Mouse (Mus musculus) liver, adult 2 months (tissue): ENCODE data around the gene Fam173a. TPM values are rescaled to one million over a fixed set of nuclear protein-coding genes. Genes with fewer than 3 reads are reported as not detected.

Source experiments
- DNase-seq: peaks from one replicate; pipeline ENCODE4 v3.0.0-alpha.2; 2011; ENCODE audit warnings: low read depth, low spot score; ENCODE audit errors: extremely low read depth
- H3K27ac ChIP-seq: fragments of 200-500 bp; replicated peaks from 2 replicates; pipeline ENCODE4 v1.5.1; 2012; ENCODE audit warnings: low read depth, mild to moderate bottlenecking, control low read depth, inconsistent platforms, low read length; ENCODE audit not compliant: insufficient read depth
- H3K27me3 ChIP-seq: fragments of 200-500 bp; 2 replicates; pipeline ENCODE4 v1.6.1; 2012; ENCODE audit warnings: mild to moderate bottlenecking, moderate library complexity, low read length, inconsistent platforms; ENCODE audit not compliant: control insufficient read depth, insufficient read depth
- H3K36me3 ChIP-seq: fragments of 200-500 bp; 2 replicates; pipeline ENCODE4 v1.6.1; 2012; ENCODE audit warnings: low read length, inconsistent platforms; ENCODE audit not compliant: control insufficient read depth, insufficient read depth
- H3K4me1 ChIP-seq: fragments of 200-500 bp; 2 replicates; pipeline ENCODE4 v1.6.1; 2011; ENCODE audit warnings: low read length; ENCODE audit not compliant: control insufficient read depth, insufficient read depth
- H3K4me3 ChIP-seq: fragments of 200-500 bp; 2 replicates; pipeline ENCODE4 v1.5.1; 2011; ENCODE audit warnings: low read depth, mild to moderate bottlenecking, control low read depth, low read length, moderate library complexity; ENCODE audit not compliant: insufficient read depth
- H3K79me2 ChIP-seq: fragments of 200-500 bp; 2 replicates; pipeline ENCODE4 v1.6.1; 2012; ENCODE audit warnings: inconsistent platforms, mild to moderate bottlenecking, low read length, moderate library complexity; ENCODE audit not compliant: control insufficient read depth, insufficient read depth
- H3K9ac ChIP-seq: fragments of 200-500 bp; 2 replicates; pipeline ENCODE4 v1.6.1; 2012; ENCODE audit warnings: low read depth, mild to moderate bottlenecking, control low read depth, inconsistent platforms, low read length
- CTCF ChIP-seq: fragments of 200-500 bp; IDR thresholded peaks from 2 replicates; pipeline ENCODE4 v1.5.1; 2011; ENCODE audit warnings: low read depth, low read length, control low read depth
- POLR2A ChIP-seq: fragments of 200-500 bp; IDR thresholded peaks from 2 replicates; pipeline ENCODE4 v1.6.1; 2011; ENCODE audit warnings: low read length, control low read depth; ENCODE audit not compliant: insufficient read depth; ENCODE audit errors: extremely low read depth
- WGBS: fragments of 180-500 bp; shearing (Covaris S2); methylation state at CpG from one replicate; pipeline ENCODE4 v1.1.7; 2018; 5-methylcytosine and 5-hydroxymethylcytosine counted together
- polyA plus RNA-seq: library from polyadenylated mRNA; depleted of rRNA; stranded (reverse); fragments of >200 nt; gene quantifications from 2 replicates; pipeline ENCODE4 v1.2.3, GENCODE M21; 2012
- total RNA-seq: library from RNA; depleted of rRNA; stranded (reverse); fragments of >200 nt; gene quantifications from 2 replicates; pipeline ENCODE4 v1.2.3, GENCODE M21; 2014

The Fam173a gene
- total and polyA plus RNA-seq, 2 experiments: 69.3 to 106 TPM

DNA sequence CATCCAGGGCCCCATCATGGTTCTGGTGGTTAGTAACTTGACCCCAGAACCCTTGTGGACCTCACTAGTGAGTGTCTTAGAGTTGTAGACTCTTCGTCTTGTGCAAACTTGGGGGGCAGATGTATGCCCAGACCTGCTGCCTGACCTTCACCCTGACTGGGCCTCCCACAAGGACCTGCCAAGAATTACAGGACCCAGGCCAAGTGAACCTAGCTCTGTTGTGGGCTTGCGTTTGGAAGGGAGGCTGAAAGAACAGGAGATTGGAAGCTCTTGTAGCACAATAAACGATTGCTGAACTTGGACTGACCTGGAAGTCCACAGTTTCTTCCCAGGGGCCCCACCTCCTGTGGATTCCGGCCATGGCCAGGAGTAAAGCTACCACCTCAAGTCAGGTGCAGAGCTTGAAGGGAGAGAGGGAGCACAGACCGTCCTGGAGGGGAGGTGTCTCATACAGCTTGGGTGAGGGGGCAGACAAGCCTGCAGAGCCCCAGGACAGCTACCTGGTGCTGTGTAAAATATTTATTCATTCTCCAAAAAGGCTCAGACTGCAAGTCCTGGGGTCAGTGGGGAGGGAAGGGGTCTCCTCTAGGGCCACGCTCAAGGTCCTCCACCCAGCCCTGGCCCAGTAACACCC is 41.4 kb upstream of the Fam173a start:
- Histone ChIP-seq H3K36me3 (0 out of 2 replicates have a peak, but pooled peaks cover 4% of the 10 kb centered on the region), H3K27ac (peak overlapping the region; percentile 97), H3K27me3 (no peaks in the 10 kb centered on the region), H3K79me2 (peaks cover 26% of the 10 kb centered on the region), H3K9ac (peak overlapping the region; percentile 65), H3K4me3 (peak overlapping the region; percentile 75), H3K4me1 (peaks cover 62% of the 10 kb centered on the region)
- TF ChIP-seq CTCF (no peak), POLR2A (no peak)
- 5% methylated on average over 6 of the region's 6 CpGs for WGBS
- DNase-seq: peak; percentile 98

GRCm38 (mm10) chr17:25833291-25833663 is 40.6 kb upstream of the Fam173a start, which contains the start of gene Stub1:
Gene Stub1, minus strand, starts transcription at chr17:25833404.
- Histone ChIP-seq H3K4me3 (peak within 1 kb of the TSS; percentile 80), H3K27me3 (no peaks in the 10 kb centered on the region), H3K27ac (peak within 1 kb of the TSS; percentile 97), H3K36me3 (0 out of 2 replicates have a peak, but pooled peaks cover 4% of the 10 kb centered on the region), H3K4me1 (peaks cover 56% of the 10 kb centered on the region), H3K79me2 (peaks cover 26% of the 10 kb centered on the region), H3K9ac (peak within 1 kb of the TSS; percentile 94)
- WGBS: under 1% methylated on average over 24 of the region's 24 CpGs
- TF ChIP-seq POLR2A (no peak), CTCF (no peak)
- DNase-seq: peak; percentile 94

GRCm38 (mm10) chr17:25832436-25833290 is 40.0 kb upstream of the Fam173a start:
- under 1% methylated on average over 76 of the region's 77 CpGs for WGBS
- H3K9ac ChIP-seq: peak overlapping the region; percentile 94
- H3K4me3 ChIP-seq: peak overlapping the region; percentile 80
- DNase-seq: peak; percentile 96
- 0 out of 2 replicates have a peak, but pooled peaks cover 4% of the 10 kb centered on the region for H3K36me3 ChIP-seq
- H3K79me2 ChIP-seq: peaks cover 26% of the 10 kb centered on the region
- H3K4me1 ChIP-seq: peaks cover 51% of the 10 kb centered on the region
- TF ChIP-seq CTCF: 0 out of 2 replicates have a peak, but pooled peaks have one; percentile 2
- TF ChIP-seq POLR2A: peak; percentile 66
- H3K27ac ChIP-seq: peak overlapping the region; percentile 97
- H3K27me3 ChIP-seq: no peaks in the 10 kb centered on the region

DNA sequence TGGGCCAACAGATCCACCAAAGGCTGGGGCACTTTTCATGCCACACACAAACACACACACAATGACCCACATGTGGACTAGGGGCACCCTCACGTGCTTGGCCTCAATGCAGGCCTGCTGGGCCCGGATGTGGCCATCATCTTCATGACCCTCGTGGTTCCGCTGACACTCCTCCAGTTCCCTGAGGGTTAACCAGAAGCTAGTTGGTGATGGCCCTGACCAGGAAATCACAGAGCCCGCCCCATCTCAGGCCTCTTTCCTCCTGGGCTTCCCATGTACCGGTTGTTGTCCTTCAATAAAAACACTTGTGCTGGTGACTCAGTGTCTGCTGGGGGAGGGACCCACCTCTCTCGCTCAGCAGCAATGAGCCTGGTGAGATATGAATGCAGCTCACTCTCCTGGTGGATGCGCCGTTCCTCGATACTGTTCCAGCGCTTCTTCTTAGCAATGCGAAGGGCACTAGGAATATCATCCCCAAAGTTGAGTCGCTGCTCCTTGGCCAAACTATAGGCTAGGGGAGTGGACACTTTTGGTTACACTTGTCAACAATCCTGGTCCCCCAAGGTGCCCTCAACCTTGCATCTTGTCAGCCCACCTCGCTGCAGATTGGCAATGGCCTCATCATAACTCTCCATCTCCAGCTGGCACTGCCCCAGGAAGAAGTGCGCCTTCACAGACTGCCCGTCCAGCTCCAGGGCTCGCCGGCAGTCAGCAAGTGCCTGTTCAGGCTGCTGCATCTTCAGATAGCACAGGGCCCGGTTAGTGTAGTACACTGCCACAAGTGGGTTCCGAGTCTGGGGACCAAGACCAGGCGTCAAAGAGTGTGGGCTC is 39.0 kb upstream of the Fam173a start:
- TF ChIP-seq POLR2A (no peak), CTCF (no peak)
- H3K4me1 ChIP-seq: peaks cover 45% of the 10 kb centered on the region
- H3K27me3 ChIP-seq: no peaks in the 10 kb centered on the region
- peak overlapping the region; percentile 90 for H3K27ac ChIP-seq
- WGBS: 37% methylated on average over 21 of the region's 21 CpGs
- peak overlapping the region; percentile 80 for H3K4me3 ChIP-seq
- H3K9ac ChIP-seq: peak overlapping the region; percentile 94
- no peak for DNase-seq
- peaks cover 26% of the 10 kb centered on the region for H3K79me2 ChIP-seq
- H3K36me3 ChIP-seq: 0 out of 2 replicates have a peak, but pooled peaks cover 4% of the 10 kb centered on the region

DNA sequence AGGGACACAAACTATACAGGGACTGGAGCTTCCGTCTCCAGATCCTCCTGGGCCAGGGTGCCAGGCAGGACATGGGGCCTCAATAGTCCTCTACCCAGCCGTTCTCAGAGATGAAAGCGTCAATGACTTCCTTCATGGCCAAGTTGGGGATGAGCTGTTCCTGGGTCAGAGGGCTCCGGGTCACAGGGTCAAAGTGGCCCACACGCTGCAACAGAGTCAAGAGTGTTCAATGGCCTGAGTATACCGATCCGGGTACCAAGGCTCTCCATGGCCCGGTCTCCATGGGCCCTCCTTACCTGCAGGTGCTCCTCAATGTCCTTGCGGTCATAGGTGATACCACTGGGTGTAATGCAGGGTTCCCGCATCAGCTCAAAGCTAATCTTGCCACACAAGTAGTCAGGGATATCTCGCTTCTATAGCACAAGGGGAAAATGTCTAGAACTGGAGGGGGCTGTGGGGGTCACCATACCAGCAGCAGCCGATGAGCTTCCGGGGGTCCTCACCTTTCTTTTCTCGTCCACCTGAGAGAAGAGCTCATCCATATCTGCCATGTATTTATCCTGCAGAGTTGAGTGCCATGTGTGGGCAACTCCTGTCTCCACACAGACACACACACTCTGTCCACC is 38.2 kb upstream of the Fam173a start:
- 75% methylated on average over 14 of the region's 14 CpGs for WGBS
- H3K9ac ChIP-seq: no peak overlapping the region
- no peak overlapping the region for H3K27ac ChIP-seq
- no peak overlapping the region for H3K4me3 ChIP-seq
- TF ChIP-seq POLR2A: 0 out of 2 replicates have a peak, but pooled peaks have one; percentile 4
- no peak for TF ChIP-seq CTCF
- H3K36me3 ChIP-seq: 0 out of 2 replicates have a peak, but pooled peaks cover 4% of the 10 kb centered on the region
- peaks cover 26% of the 10 kb centered on the region for H3K79me2 ChIP-seq
- peaks cover 37% of the 10 kb centered on the region for H3K4me1 ChIP-seq
- no peaks in the 10 kb centered on the region for H3K27me3 ChIP-seq
- DNase-seq: no peak
